Mouse (Mus musculus): Measurements from ENCODE around the gene Pde4b. TPM values are rescaled to one million over a fixed set of nuclear protein-coding genes. Genes with fewer than 3 reads are reported as not detected.

The Pde4b gene
- polyA plus RNA-seq, 1 experiment from 2014 or later: 9.9 TPM

- Histone ChIP-seq H3K27me3 (no peaks in the 10 kb centered on the region), H3K4me3 (no peak overlapping the region), H3K4me1 (0 out of 2 replicates have a peak, but pooled peaks cover 3% of the 10 kb centered on the region), H3K9me3 (no peaks in the 10 kb centered on the region), H3K27ac (replicated peaks) (no peak overlapping the region), H3K36me3 (no peaks in the 10 kb centered on the region), H3K9ac (replicated peaks) (no peak overlapping the region), H3K4me2 (replicated peaks) (no peak overlapping the region)
- 57% methylated on average over 4 of the region's 4 CpGs for WGBS
- ATAC-seq (ENCODE audit: low FRiP score, low read depth): no peak
Observed at GRCm38 (mm10) chr4:102307661-102308297, 220.4 kb downstream of the Pde4b start.

GRCm38 (mm10) chr4:102310630-102311029 is 223.3 kb downstream of the Pde4b start:
- H3K4me1 ChIP-seq: 0 out of 2 replicates have a peak, but pooled peaks cover 3% of the 10 kb centered on the region
- no peak overlapping the region for H3K9ac ChIP-seq (replicated peaks)
- H3K4me2 ChIP-seq (replicated peaks): no peak overlapping the region
- H3K9me3 ChIP-seq: no peaks in the 10 kb centered on the region
- no peak overlapping the region for H3K27ac ChIP-seq (replicated peaks)
- H3K36me3 ChIP-seq: no peaks in the 10 kb centered on the region
- no peak overlapping the region for H3K4me3 ChIP-seq
- H3K27me3 ChIP-seq: no peaks in the 10 kb centered on the region
- ATAC-seq (ENCODE audit: low FRiP score, low read depth): no peak

- Histone ChIP-seq H3K36me3 (no peaks in the 10 kb centered on the region), H3K4me3 (no peak overlapping the region), H3K4me1 (no peaks in the 10 kb centered on the region), H3K27me3 (no peaks in the 10 kb centered on the region), H3K9me3 (no peaks in the 10 kb centered on the region), H3K4me2 (replicated peaks) (no peak overlapping the region), H3K27ac (replicated peaks) (no peak overlapping the region), H3K9ac (replicated peaks) (no peak overlapping the region)
- ATAC-seq (ENCODE audit: low FRiP score, low read depth): no peak
- 96% methylated on average over 2 of the region's 2 CpGs for WGBS
Observed at GRCm38 (mm10) chr4:102316011-102316410, 228.7 kb downstream of the Pde4b start.

- H3K27me3 ChIP-seq: no peaks in the 10 kb centered on the region
- H3K4me2 ChIP-seq (replicated peaks): no peak overlapping the region
- H3K4me1 ChIP-seq: no peaks in the 10 kb centered on the region
- no peak overlapping the region for H3K9ac ChIP-seq (replicated peaks)
- H3K36me3 ChIP-seq: no peaks in the 10 kb centered on the region
- no peak overlapping the region for H3K27ac ChIP-seq (replicated peaks)
- no peak overlapping the region for H3K4me3 ChIP-seq
- no peaks in the 10 kb centered on the region for H3K9me3 ChIP-seq
- ATAC-seq (ENCODE audit: low FRiP score, low read depth): no peak
- 75% methylated on average over 5 of the region's 5 CpGs for whole genome bisulfite sequencing
Observed at GRCm38 (mm10) chr4:102316699-102317285, 229.4 kb downstream of the Pde4b start.

GRCm38 (mm10) chr4:102318596-102318995 is 231.3 kb downstream of the Pde4b start:
- no peaks in the 10 kb centered on the region for H3K4me1 ChIP-seq
- no peaks in the 10 kb centered on the region for H3K27me3 ChIP-seq
- no peaks in the 10 kb centered on the region for H3K36me3 ChIP-seq
- no peak overlapping the region for H3K4me2 ChIP-seq (replicated peaks)
- ATAC-seq (ENCODE audit: low FRiP score, low read depth): no peak
- H3K9ac ChIP-seq (replicated peaks): no peak overlapping the region
- WGBS: 89% methylated on average over 6 of the region's 6 CpGs
- no peak overlapping the region for H3K4me3 ChIP-seq
- no peak overlapping the region for H3K27ac ChIP-seq (replicated peaks)
- H3K9me3 ChIP-seq: no peaks in the 10 kb centered on the region

GRCm38 (mm10) chr4:102321340-102321739 is 234.0 kb downstream of the Pde4b start:
- H3K27ac ChIP-seq (replicated peaks): no peak overlapping the region
- no peaks in the 10 kb centered on the region for H3K27me3 ChIP-seq
- H3K4me2 ChIP-seq (replicated peaks): no peak overlapping the region
- no peaks in the 10 kb centered on the region for H3K4me1 ChIP-seq
- H3K36me3 ChIP-seq: no peaks in the 10 kb centered on the region
- H3K9me3 ChIP-seq: no peaks in the 10 kb centered on the region
- no peak overlapping the region for H3K4me3 ChIP-seq
- 79% methylated on average over 3 of the region's 3 CpGs for WGBS
- H3K9ac ChIP-seq (replicated peaks): no peak overlapping the region
- no peak for ATAC-seq (ENCODE audit: low FRiP score, low read depth)

GRCm38 (mm10) chr4:102332386-102332785 is 245.0 kb downstream of the Pde4b start:
- Histone ChIP-seq H3K4me2 (replicated peaks) (no peak overlapping the region), H3K4me1 (no peaks in the 10 kb centered on the region), H3K36me3 (no peaks in the 10 kb centered on the region), H3K9ac (replicated peaks) (no peak overlapping the region), H3K27ac (replicated peaks) (no peak overlapping the region), H3K9me3 (no peaks in the 10 kb centered on the region), H3K4me3 (no peak overlapping the region), H3K27me3 (no peaks in the 10 kb centered on the region)
- WGBS: 88% methylated on average over 2 of the region's 2 CpGs
- no peak for ATAC-seq (ENCODE audit: low FRiP score, low read depth)

- WGBS: 90% methylated on average over 4 of the region's 4 CpGs
- ATAC-seq (ENCODE audit: low FRiP score, low read depth): no peak
Observed at GRCm38 (mm10) chr4:102332885-102333284, 245.5 kb downstream of the Pde4b start.

GRCm38 (mm10) chr4:102346911-102347492 is 259.7 kb downstream of the Pde4b start:
- Histone ChIP-seq H3K27ac (replicated peaks) (no peak overlapping the region), H3K9me3 (no peaks in the 10 kb centered on the region), H3K27me3 (no peaks in the 10 kb centered on the region), H3K36me3 (no peaks in the 10 kb centered on the region), H3K4me2 (replicated peaks) (no peak overlapping the region), H3K4me3 (no peak overlapping the region), H3K4me1 (peaks cover 16% of the 10 kb centered on the region), H3K9ac (replicated peaks) (no peak overlapping the region)
- WGBS: 44% methylated on average over 4 of the region's 4 CpGs
- ATAC-seq (ENCODE audit: low FRiP score, low read depth): no peak

More at GRCm38 (mm10) chr4:102332885-102333284, 245.5 kb downstream of the Pde4b start:
- Histone ChIP-seq H3K27ac (replicated peaks) (no peak overlapping the region), H3K27me3 (no peaks in the 10 kb centered on the region), H3K4me3 (no peak overlapping the region), H3K9ac (replicated peaks) (no peak overlapping the region), H3K9me3 (no peaks in the 10 kb centered on the region), H3K4me1 (no peaks in the 10 kb centered on the region), H3K36me3 (no peaks in the 10 kb centered on the region), H3K4me2 (replicated peaks) (no peak overlapping the region)

GRCm38 (mm10) chr4:102351476-102352475 is 264.4 kb downstream of the Pde4b start:
- H3K4me3 ChIP-seq: no peak overlapping the region
- WGBS: 62% methylated on average over 1 of the region's 1 CpGs
- ATAC-seq (ENCODE audit: low FRiP score, low read depth): no peak

GRCm38 (mm10) chr4:102353641-102354403 is 266.5 kb downstream of the Pde4b start:
- WGBS: 91% methylated on average over 3 of the region's 3 CpGs
- no peak overlapping the region for H3K4me3 ChIP-seq
- ATAC-seq (ENCODE audit: low FRiP score, low read depth): no peak
- H3K36me3 ChIP-seq: no peaks in the 10 kb centered on the region
- H3K4me1 ChIP-seq: peaks cover 8% of the 10 kb centered on the region
- no peaks in the 10 kb centered on the region for H3K9me3 ChIP-seq
- no peak overlapping the region for H3K27ac ChIP-seq (replicated peaks)
- H3K4me2 ChIP-seq (replicated peaks): no peak overlapping the region
- no peak overlapping the region for H3K9ac ChIP-seq (replicated peaks)
- H3K27me3 ChIP-seq: no peaks in the 10 kb centered on the region

More at GRCm38 (mm10) chr4:102351476-102352475, 264.4 kb downstream of the Pde4b start:
- no peaks in the 10 kb centered on the region for H3K9me3 ChIP-seq
- H3K4me2 ChIP-seq (replicated peaks): no peak overlapping the region
- H3K4me1 ChIP-seq: peaks cover 13% of the 10 kb centered on the region
- H3K9ac ChIP-seq (replicated peaks): no peak overlapping the region
- H3K27me3 ChIP-seq: no peaks in the 10 kb centered on the region
- no peaks in the 10 kb centered on the region for H3K36me3 ChIP-seq
- H3K27ac ChIP-seq (replicated peaks): no peak overlapping the region
